Mouse (Mus musculus): ENCODE measurements at regions not wholly inside any gene's neighbourhood (a gene's known extent, or its start where the extent isn't known, plus 50 kb on each side); places are given as distances from the start of the nearest gene placed in this dataset.

GRCm38 (mm10) chr5:3197952-3198841, 143.1 kb upstream of the Cdk6 start:
- TF ChIP-seq POLR2A (IDR thresholded peaks at IDR 0.05; ENCODE audit: extremely low read depth, insufficient read depth, low read length) = no peak
- no peak for TF ChIP-seq CTCF (IDR thresholded peaks at IDR 0.05; ENCODE audit: extremely low read depth, insufficient read depth, low read length)

Measured in cortical plate, adult 2 months (tissue).